Mouse (Mus musculus) left cerebral cortex, postnatal 10 days (tissue): ENCODE measurements around the gene Dpysl5. TPM values are rescaled to one million over a fixed set of nuclear protein-coding genes. Genes with fewer than 3 reads are reported as not detected.

Experiments used
- DNase-seq, 2 experiments: peaks; one replicate each; pipeline ENCODE4 v3.0.0; 2021 to 2022; ENCODE audit warnings: low spot score in 2 of 2, mixed read lengths in 1 of 2; ENCODE audit errors: extremely low spot score in 1 of 2
- intact Hi-C: fragments of 180-260 bp; cut with DNase I; formaldehyde crosslinking; loops from one replicate; pipeline ENCODE4 v1.15.1; 2025
- total RNA-seq, 2 experiments: library from RNA; stranded (reverse); gene quantifications; 2 replicates each; pipeline ENCODE4 v1.2.3; 2021

Gene Dpysl5
- total RNA-seq, 2 experiments from 2014 or later, result 354 to 401 TPM

DNA sequence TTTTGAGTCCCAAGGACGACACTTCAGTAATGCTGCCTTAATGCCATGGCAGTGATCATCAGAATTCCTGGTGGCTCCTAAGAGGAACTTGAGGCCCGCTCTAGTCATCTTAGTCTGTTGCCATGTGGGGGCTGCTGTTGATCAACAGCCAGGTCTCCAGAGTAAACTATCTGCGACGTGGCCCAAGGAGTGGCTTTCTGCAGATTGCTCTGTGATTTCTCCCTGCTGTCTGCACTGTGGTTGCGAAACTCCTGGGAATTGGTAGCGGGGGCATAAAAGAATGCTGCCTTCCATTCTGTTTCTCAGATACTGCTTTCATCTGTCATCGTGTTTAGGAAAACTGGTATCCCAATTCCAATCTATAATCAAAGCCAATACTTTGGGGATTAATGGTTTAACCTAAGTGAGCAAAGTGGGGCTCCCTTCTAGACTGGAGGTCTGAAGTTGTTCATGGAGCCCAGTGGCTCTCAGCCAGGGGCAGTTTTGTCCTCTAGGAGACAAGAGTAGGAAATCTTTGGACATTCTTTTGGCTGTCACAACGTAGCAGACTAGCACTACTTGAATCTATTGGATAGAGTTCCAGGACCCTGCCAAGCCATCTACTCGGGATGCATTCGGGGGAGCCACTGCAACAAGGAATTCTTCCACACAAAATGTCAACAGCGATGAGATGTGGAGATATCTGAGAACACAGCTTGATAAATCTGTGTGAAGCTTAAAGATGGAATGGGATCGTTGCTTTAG is 91.5 kb downstream of the Dpysl5 start:
- DNase-seq, result no peak
- intact Hi-C loops, result no loop called here

DNA sequence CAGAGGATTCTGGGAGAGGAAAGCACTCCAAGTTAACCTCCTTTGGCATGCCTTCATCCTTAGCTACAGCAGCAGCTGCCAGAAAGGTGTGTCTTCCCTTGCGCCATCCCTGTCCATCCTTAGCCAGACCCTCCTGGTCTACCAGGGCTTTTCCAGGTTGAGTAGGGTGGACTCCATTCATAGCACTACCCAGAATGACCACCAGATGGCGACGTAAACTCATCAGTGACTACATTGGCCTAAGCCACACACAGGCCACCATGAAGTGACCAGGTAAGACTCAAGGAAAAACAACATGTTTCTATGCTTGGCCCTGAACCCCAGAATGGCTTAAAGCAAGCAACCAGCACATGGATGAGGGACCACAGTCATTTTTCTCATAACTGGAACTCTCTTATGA is 94.7 kb downstream of the Dpysl5 start:
- DNase-seq, result peak; percentile 77 to 82
- intact Hi-C loops, result loop anchor here (5.0 kb wide), 1 partner anchor 81 kb away; the partner anchor contains the start of gene Agbl5

DNA sequence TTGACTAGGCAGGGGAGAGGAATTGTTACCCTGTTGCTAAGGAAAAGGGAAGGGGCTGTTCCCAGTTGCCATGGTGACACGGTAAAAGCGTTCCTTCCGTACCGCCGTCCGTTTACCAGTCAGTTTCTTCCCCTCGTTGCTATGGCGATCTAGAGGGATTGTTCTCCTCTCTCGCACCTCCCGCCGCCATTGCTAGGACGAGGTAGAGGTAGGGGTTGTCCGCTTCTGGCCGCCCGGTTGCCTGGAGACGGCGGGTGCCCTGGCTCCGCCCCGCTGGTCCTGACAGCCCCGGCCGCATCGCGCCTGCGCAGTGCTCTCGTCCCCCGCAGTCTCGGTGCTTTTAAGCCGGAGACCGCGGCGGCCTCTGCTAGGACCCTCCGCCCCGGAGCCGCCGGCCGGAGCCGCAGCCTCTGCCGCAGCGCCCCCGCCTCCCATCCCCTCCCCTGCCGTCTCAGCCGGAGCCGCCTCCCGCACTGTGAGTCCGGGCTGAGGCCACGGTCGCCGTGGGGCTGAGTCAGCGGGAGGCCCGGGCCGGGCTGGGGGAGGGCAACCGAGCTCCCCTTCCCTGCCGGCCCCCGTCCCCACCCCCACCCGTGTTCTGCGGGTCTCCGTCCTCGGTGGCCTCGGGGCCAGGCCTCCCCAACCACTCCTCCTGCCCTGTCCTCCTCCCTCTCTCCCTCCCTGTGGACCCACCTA is 103.2 kb downstream of the Dpysl5 start, which contains the start of gene Mapre3:
Gene Mapre3, plus strand, starts transcription at position 218 of the 696 bp plus-strand sequence.
- peak; percentile 93 to 96 for DNase-seq
- intact Hi-C loops, result loop anchor here (5.0 kb wide), 2 partner anchors 43 to 188 kb away; no protein-coding TSS in a partner anchor

DNA sequence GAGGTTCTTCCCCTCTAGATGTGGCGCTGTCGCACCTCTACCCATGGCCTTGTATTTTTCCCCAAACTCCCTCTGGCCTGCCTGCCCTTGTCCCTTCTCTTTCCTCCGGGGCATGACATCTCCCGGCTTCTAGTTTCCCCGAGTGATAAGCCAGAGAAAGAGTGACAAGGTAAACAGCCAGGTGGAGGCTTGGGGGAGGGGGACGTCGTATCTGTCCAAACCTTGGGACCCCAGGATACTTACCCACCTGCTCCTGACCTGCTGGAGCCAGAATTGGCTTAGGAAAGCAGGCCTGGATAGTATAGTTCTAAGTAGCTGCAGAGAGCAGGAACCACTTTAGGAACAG is 103.7 kb downstream of the Dpysl5 start:
- intact Hi-C loops, result loop anchor here (5.0 kb wide), 1 partner anchor 42 kb away; no protein-coding TSS in a partner anchor

DNA sequence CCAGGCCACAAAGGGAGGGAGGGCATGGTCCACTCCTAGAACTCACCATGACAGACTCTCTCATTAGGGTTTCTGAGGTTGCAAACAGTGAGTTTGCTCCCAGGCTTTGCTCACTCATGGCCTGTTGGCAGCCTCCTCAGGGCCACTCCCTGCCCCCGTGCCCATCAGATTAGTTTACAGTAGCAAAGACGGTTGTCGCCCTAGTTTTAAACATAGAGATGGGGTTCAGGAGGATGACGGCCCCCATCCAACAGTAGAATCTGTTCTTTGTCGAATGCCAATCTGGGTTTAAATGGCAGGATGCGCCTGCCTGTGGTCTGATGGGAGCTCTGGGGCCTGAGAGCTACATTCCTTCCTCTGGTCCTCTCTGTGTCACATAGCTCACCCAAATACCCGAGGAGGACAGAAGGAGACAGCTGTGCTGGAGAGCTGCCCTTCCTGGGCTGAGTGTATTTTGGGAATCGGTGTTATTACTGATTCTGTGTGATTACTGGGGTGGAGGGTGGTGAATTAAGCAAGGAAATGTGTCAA is 105.0 kb downstream of the Dpysl5 start:
- DNase-seq, result no peak
- intact Hi-C loops, result loop anchor here (5.0 kb wide), 1 partner anchor 41 kb away; no protein-coding TSS in a partner anchor

More for the DNA sequence above, 103.7 kb downstream of the Dpysl5 start:
- DNase-seq, result no peak

DNA sequence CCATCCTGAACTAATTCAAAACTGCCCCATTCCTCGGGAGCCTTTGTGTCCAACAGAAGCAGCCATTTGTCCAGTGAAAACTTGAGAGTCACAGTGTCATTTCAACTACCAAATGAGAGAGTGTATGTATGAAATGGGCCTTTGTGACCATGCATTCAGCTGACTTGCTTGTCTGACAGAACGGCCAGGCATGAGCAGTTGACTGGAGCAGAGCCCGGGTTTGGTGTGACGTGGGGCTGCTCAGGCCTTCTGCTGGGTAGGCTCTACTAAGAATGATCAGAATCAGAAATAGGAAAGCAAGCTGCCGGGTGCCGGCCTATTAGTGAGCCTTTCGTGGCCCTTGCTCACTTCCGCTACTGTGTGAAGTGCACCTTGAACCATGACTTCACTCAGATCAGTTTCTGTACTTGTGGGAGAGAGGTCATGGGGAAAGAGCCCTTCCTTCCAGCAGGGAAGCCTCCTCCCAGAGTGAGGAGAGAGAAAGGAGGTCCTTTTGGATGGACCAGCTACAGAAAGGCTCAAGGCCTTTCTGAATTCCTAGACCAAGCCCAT is 107.5 kb downstream of the Dpysl5 start:
- intact Hi-C loops, result loop anchor here (5.0 kb wide), 1 partner anchor 38 kb away; no protein-coding TSS in a partner anchor
- DNase-seq, result no peak

DNA sequence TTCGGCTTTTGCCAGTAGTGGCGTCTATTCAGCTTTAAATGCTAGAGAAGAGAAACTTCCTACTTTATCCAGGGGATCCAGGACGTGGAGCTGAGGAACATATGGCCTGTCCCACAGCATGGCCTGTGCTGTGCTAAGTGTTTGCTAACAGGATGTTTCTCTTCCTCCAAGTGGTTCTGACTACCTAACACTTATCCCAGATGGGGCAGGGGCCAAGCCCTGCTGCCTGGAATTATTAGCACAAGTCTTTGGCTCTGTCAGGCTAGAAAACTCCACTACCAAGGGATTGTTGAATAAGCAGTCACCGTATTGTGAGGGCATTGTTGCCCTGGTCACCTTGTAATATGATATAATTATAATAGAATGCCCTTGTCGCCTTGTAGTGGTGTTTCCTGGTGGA is 111.3 kb downstream of the Dpysl5 start:
- DNase-seq, result no peak
- intact Hi-C loops, result no loop called here

DNA sequence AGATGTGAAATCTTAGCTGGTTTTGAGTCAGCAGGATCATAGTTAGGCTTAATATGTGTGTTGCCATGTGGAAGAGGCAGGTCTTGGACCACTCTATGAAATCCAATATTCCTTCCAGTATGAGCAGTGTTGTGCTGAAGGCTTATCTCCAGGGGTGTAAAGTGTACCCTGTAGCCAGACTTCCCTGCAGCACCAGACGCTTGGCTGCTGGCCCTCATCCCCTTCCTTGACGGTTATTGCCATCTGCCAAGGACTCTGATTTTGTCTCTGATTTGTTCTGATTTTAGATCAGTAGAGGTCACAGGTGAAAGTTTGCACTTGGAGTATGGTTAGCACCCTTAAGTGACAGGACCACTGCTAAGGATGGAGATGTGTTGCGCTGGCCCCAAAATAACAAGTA is 111.7 kb downstream of the Dpysl5 start:
- no peak for DNase-seq
- intact Hi-C loops, result no loop called here

DNA sequence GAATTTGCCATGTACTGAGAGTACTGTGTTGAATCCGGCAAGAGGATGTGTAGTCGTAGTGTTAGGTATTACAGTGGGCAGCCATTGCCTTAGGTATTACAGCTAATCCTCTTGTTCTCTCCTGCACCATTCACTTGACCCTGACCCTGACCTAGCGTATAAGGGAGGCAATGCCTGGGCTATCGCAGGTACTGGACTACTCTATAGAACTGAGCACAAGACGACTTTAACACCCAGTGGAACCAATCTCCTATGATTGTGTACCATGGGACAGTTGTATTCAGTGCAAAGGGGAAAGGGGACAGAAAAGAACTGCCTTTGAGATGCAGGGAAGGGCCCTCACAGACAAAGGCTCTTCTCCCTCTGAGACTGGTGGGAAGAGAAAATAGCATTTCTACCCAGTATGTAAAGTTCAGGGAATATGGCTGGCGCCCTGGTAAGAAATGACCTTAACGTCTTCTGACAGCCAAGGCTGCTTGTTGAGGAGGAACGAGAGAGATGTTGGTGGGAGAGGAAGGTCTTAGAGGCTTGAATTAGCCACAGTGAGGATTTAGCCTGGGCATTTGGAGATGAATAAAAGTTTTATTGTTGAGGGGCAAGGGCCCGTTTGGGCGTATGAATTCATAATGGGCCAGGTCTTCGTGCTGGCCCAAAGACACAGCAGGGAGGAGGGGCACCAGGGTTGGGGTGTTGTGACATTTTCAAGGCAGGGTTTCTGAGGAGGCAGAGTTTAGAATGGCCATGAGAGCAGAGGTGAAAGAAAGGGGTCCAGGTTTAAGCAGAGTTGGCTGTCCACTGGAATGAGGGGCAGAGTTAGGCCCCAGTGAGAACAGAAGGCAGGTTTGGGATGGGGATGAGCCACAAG is 113.0 kb downstream of the Dpysl5 start:
- intact Hi-C loops, result no loop called here
- no peak for DNase-seq

DNA sequence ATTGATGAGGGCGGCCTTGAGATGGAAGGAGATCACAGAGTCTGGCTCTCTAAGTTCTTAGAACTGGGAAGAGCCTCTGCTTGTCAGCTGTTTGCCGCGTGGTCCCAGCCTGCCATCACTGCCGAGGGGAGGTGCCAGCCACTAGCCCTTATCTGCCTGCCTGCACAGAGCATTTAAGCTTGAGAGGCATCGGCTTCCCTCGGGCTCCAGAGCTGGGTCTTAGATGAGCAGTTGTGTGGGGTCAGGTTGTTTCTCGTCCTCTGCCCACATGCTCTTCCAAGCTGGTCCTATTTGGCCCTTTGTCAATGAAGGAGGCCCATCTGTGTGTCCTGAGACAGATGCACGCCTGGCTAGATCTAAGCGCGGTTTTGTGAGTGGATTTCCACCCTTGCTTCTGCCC is 113.8 kb downstream of the Dpysl5 start:
- intact Hi-C loops, result no loop called here
- DNase-seq, result no peak

DNA sequence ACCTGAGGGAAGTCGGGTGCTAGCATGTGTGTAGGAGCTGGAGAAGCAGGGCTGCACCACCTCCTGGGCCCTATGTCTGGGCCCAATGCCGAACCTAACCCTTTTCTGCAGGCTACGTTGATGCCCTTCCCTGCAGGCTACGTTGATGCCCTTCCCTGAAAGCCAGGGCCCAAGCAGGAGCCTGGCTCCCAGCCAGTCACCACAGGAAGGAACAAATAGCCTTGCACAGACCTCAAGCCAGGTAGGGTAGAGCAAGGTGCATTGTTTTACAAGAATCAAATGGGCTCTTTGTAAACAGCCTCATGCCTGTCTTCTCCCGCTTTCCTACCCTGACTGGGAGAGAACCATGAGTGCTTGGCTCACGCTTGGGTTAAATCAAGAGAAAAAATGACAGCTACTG is 114.5 kb downstream of the Dpysl5 start:
- no peak for DNase-seq
- intact Hi-C loops, result no loop called here

DNA sequence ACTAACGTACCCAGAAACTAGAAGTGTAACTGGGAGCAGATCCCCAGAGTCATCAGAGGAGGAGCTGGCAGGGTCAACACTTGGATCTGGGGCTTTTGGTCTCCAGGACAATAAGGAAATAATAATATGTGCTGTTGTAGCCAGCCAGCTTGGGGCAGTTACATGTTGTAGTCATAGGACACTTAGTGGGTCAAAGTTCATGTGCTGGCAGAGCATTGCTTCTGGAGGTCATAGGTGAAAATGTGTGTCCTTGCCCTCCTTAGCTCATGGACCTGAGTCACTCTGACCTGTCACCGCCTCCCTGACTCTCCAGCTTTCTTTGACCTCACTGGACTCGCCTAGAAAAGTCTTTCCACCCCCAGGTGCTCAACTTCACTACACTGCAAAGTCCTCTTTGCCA is 122.1 kb downstream of the Dpysl5 start:
- DNase-seq, result no peak
- intact Hi-C loops, result no loop called here

DNA sequence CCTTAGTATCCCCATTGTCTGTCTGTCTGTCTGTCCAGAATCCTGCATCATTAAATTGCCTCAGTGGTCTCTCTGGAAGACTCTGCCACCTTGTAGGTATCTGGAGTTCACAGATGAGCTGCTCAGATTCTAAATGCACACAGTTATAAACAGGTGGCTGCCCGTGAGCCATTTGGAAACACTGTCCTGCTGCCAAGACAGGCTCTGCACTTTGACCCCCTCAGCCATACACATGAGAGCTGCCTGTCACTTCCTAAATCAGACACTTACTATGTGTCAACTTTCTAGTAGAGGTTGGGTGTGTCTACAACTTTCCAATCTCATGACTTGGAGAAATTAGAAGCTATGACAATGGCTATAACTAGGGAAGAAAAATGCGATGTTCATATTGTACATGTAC is 128.4 kb downstream of the Dpysl5 start:
- no peak for DNase-seq
- intact Hi-C loops, result no loop called here

DNA sequence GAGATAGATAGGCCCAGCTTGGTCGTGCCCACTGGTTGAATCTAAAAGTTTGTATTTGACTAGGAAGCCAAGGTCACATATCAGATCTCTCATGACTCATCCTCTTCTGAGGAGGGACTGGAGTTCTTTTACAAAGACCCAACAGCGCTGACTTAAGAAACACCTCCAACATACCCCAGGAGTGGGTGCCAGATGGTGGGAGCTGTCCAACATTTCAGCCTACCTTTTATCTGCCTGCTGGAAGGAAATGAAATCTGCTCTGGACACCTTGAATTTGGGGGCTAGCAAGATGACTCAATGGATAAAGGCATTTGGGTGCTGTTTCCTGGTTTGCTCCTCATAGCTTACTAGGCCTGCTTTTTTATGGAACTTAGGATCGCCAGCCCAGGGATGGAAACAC is 130.5 kb downstream of the Dpysl5 start:
- no peak for DNase-seq
- intact Hi-C loops, result no loop called here

Other genes starting within 250 kb of the Dpysl5 start
- 10 to 100 TPM; 11.5 to 12.4 TPM for gene Otof, start 249.6 kb upstream of the Dpysl5 start, total RNA-seq
- not detected for gene 1700001C02Rik, start 245.5 kb upstream of the Dpysl5 start, total RNA-seq
- not detected for gene Cib4, start 165.7 kb upstream of the Dpysl5 start, total RNA-seq
- 10 to 100 TPM; 14.0 to 14.4 TPM for gene Kcnk3, start 123.4 kb upstream of the Dpysl5 start, total RNA-seq
- gene Slc35f6, start 63.6 kb upstream of the Dpysl5 start, total RNA-seq, result 10 to 100 TPM; 27.3 to 29.3 TPM
- 1 to 10 TPM; 6.1 to 7.6 TPM for gene Cenpa, start 44.8 kb upstream of the Dpysl5 start, total RNA-seq
- 100 to 1,000 TPM; 191 to 193 TPM for gene Mapre3, start 103.1 kb downstream of the Dpysl5 start, total RNA-seq
- gene Tmem214, start 156.4 kb downstream of the Dpysl5 start, total RNA-seq, result 10 to 100 TPM; 61.3 to 66.5 TPM
- 10 to 100 TPM; 19.5 to 22.2 TPM for gene Agbl5, start 177.1 kb downstream of the Dpysl5 start, total RNA-seq
- gene Ost4, start 196.2 kb downstream of the Dpysl5 start, total RNA-seq, result 100 to 1,000 TPM in 1 of 2 experiments, 10 to 100 TPM in 1; 98.0 to 102 TPM
- 1 to 10 TPM; 5.1 to 5.5 TPM for gene Emilin1, start 201.8 kb downstream of the Dpysl5 start, total RNA-seq
- 1 to 10 TPM; 7.3 to 8.0 TPM for gene Khk, start 209.9 kb downstream of the Dpysl5 start, total RNA-seq
- gene Cgref1, start 234.0 kb downstream of the Dpysl5 start, total RNA-seq, result 10 to 100 TPM; 61.1 to 62.5 TPM
- gene Preb, start 248.8 kb downstream of the Dpysl5 start, total RNA-seq, result 100 to 1,000 TPM; 116 to 122 TPM